Mouse (Mus musculus): ENCODE measurements around the gene Capg. TPM values are rescaled to one million over a fixed set of nuclear protein-coding genes. Genes with fewer than 3 reads are reported as not detected.

Capg gene
- total and polyA plus RNA-seq, 3 experiments, result 241 to 283 TPM; not detected in 1

GRCm38 (mm10) chr6:72534035-72534809, 10.0 kb upstream of the Capg start:
- no peaks in the 10 kb centered on the region for H3K27me3 ChIP-seq (ENCODE audit: control insufficient read depth in 1 of 2, insufficient read depth in 2 of 2, low read length in 2 of 2)
- no peak overlapping the region; the same call in 1 of the 2 replicates for H3K27ac ChIP-seq (ENCODE audit: control insufficient read depth, low read depth, low read length)
- H3K36me3 ChIP-seq (ENCODE audit: control insufficient read depth in 1 of 2, insufficient read depth in 2 of 2, low read length in 2 of 2), result peaks cover 0 to 10% of the 10 kb centered on the region in 2 experiments; a peak in 2 of 4 replicates
- peak overlapping the region; percentile 34; the same call in 1 of the 2 replicates for H3K9ac ChIP-seq (ENCODE audit: control insufficient read depth, low read depth, low read length, poor library complexity, severe bottlenecking)
- H3K9me3 ChIP-seq (replicated peaks; ENCODE audit: insufficient read depth, low read length), result no peaks in the 10 kb centered on the region
- H3K4me1 ChIP-seq (ENCODE audit: control insufficient read depth in 1 of 2, insufficient read depth in 2 of 2, low read length in 2 of 2), result peaks cover 0 to 17% of the 10 kb centered on the region in 2 experiments; a peak in 2 of 4 replicates
- H3K4me3 ChIP-seq (ENCODE audit: control insufficient read depth in 1 of 2, insufficient read depth in 1 of 2, low read depth in 2 of 2, low read length in 2 of 2), result no peak overlapping the region
- no peaks in the 10 kb centered on the region; the same call in 1 of the 2 replicates for H3K79me2 ChIP-seq (ENCODE audit: control insufficient read depth, insufficient read depth, low read length, poor library complexity)
- DNase-seq (ENCODE audit: low read depth, low spot score), result peak; percentile 89
- peak; percentile 23; the same call in 1 of the 2 replicates for TF ChIP-seq ZNF384 (IDR thresholded peaks at IDR 0.05; ENCODE audit: low read depth, low read length)
- TF ChIP-seq MAZ (IDR thresholded peaks at IDR 0.05; ENCODE audit: low read depth, low read length), result peak; percentile 90
- 0 out of 2 replicates have a peak, but pooled peaks have one; percentile 32 for TF ChIP-seq RCOR1 (IDR thresholded peaks at IDR 0.05; ENCODE audit: low read depth, low read length)
- TF ChIP-seq POLR2AphosphoS2 (IDR thresholded peaks at IDR 0.05; ENCODE audit: low read length), result no peak
- no peak for TF ChIP-seq ETS1 (IDR thresholded peaks at IDR 0.05; ENCODE audit: low read depth, low read length)
- no peak for TF ChIP-seq MAFK (IDR thresholded peaks at IDR 0.05; ENCODE audit: borderline replicate concordance, low read depth, low read length)
- 0 out of 2 replicates have a peak, but pooled peaks have one; percentile 8 for TF ChIP-seq NELFE (IDR thresholded peaks at IDR 0.05; ENCODE audit: low read depth, low read length)
- no peak for TF ChIP-seq CHD2 (IDR thresholded peaks at IDR 0.05; ENCODE audit: low read length)
- no peak for TF ChIP-seq TBP (IDR thresholded peaks at IDR 0.05; ENCODE audit: low read depth, low read length)
- no peak for TF ChIP-seq CHD1 (IDR thresholded peaks at IDR 0.05; ENCODE audit: low read depth, low read length)
- TF ChIP-seq NRF1 (IDR thresholded peaks at IDR 0.05; ENCODE audit: insufficient read depth, low read depth, low read length, poor library complexity, severe bottlenecking), result no peak
- TF ChIP-seq GATA1 (IDR thresholded peaks at IDR 0.05; ENCODE audit: low read depth, low read length), result no peak
- no peak for TF ChIP-seq USF2 (IDR thresholded peaks at IDR 0.05; ENCODE audit: borderline replicate concordance in 1 of 2, insufficient read depth in 1 of 2, low read depth in 1 of 2, low read length in 2 of 2)
- no peak for TF ChIP-seq POLR2A (IDR thresholded peaks at IDR 0.05; ENCODE audit: control insufficient read depth in 1 of 2, insufficient read depth in 1 of 2, low read depth in 1 of 2, low read length in 2 of 2, poor library complexity in 1 of 2)
- TF ChIP-seq GABPA (IDR thresholded peaks at IDR 0.05; ENCODE audit: low read depth, low read length), result 0 out of 2 replicates have a peak, but pooled peaks have one; percentile 26
- TF ChIP-seq ZMIZ1 (IDR thresholded peaks at IDR 0.05; ENCODE audit: low read depth, low read length), result no peak
- TF ChIP-seq CTCF (IDR thresholded peaks at IDR 0.05 in 2 of 3, conservative IDR thresholded peaks at IDR 0.05 in 1 of 3; ENCODE audit: control insufficient read depth in 1 of 3, insufficient read depth in 1 of 3, low read depth in 2 of 3, low read length in 3 of 3, poor library complexity in 1 of 3, severe bottlenecking in 1 of 3), result peak; percentile 84 to 100 (median 99)
- no peak for TF ChIP-seq UBTF (IDR thresholded peaks at IDR 0.05; ENCODE audit: borderline replicate concordance, insufficient read depth, low read depth, low read length)
- 0 out of 2 replicates have a peak, but pooled peaks have one; percentile 16 for TF ChIP-seq USF1 (IDR thresholded peaks at IDR 0.05; ENCODE audit: low read depth, low read length)
- TF ChIP-seq EP300 (IDR thresholded peaks at IDR 0.05; ENCODE audit: low read depth in 1 of 2, low read length in 2 of 2), result no peak; a peak in 1 of 4 replicates
- no peak; the same call in 1 of the 2 replicates for TF ChIP-seq BHLHE40 (IDR thresholded peaks at IDR 0.05; ENCODE audit: borderline replicate concordance, low read depth, low read length)
- TF ChIP-seq MEF2A (IDR thresholded peaks at IDR 0.05; ENCODE audit: extremely low read depth, insufficient replicate concordance, low read depth, low read length, poor library complexity, severe bottlenecking), result no peak
- TF ChIP-seq SMC3 (IDR thresholded peaks at IDR 0.05; ENCODE audit: low read depth, low read length), result peak; percentile 100
- no peak for TF ChIP-seq MYB (IDR thresholded peaks at IDR 0.05; ENCODE audit: low read depth, low read length)
- TF ChIP-seq POLR2AphosphoS5 (IDR thresholded peaks at IDR 0.05; ENCODE audit: borderline replicate concordance, low read depth, low read length), result no peak
- TF ChIP-seq JUND (IDR thresholded peaks at IDR 0.05; ENCODE audit: low read depth, low read length), result no peak
- no peak; the same call in none of the 2 replicates for TF ChIP-seq RAD21 (IDR thresholded peaks at IDR 0.05; ENCODE audit: low read depth, low read length)
- TF ChIP-seq HCFC1 (IDR thresholded peaks at IDR 0.05; ENCODE audit: low read depth, low read length), result no peak
- no peak for TF ChIP-seq KAT2A (conservative IDR thresholded peaks at IDR 0.05; ENCODE audit: low read depth, low read length)
- no peak for TF ChIP-seq E2F4 (IDR thresholded peaks at IDR 0.05; ENCODE audit: borderline replicate concordance, low read depth, low read length)
- peak; percentile 44; the same call in 1 of the 2 replicates for TF ChIP-seq MXI1 (IDR thresholded peaks at IDR 0.05; ENCODE audit: low read depth, low read length)
- peak; percentile 100 for TF ChIP-seq ZC3H11A (IDR thresholded peaks at IDR 0.05; ENCODE audit: low read depth, low read length)
- no peak for TF ChIP-seq MAX (IDR thresholded peaks at IDR 0.05; ENCODE audit: low read length)
- no peak for TF ChIP-seq TAL1 (IDR thresholded peaks at IDR 0.05; ENCODE audit: low read length)
- 0 out of 2 replicates have a peak, but pooled peaks have one; percentile 51 for TF ChIP-seq MYC (IDR thresholded peaks at IDR 0.05; ENCODE audit: low read depth, low read length)
